Mouse (Mus musculus): ENCODE results near the gene Ppie. TPM values are rescaled to one million over a fixed set of nuclear protein-coding genes. Genes with fewer than 3 reads are reported as not detected.
"Not testable (repeated sequence)": the region's sequence is repeated elsewhere in the genome, so short reads cannot be mapped to it uniquely, and the experiment has no call there.

The Ppie gene
- total RNA-seq, 2 experiments from 2014 or later, result 20.5 to 20.9 TPM

- no peak for DNase-seq (ENCODE audit: low spot score)
These were observed 23.7 kb downstream of the Ppie start, which contains the start of gene Oxct2b for GRCm38 (mm10) chr4:123116011-123116410. TSS of gene Oxct2b (plus strand) at chr4:123116266.

GRCm38 (mm10) chr4:123114651-123115050 lies 25.1 kb downstream of the Ppie start:
- DNase-seq (ENCODE audit: low spot score), result not testable (repeated sequence)

GRCm38 (mm10) chr4:123112216-123112764 lies 27.5 kb downstream of the Ppie start:
- no peak for DNase-seq (ENCODE audit: low spot score)

- not testable (repeated sequence) for DNase-seq (ENCODE audit: low spot score)
These were observed 28.3 kb downstream of the Ppie start for GRCm38 (mm10) chr4:123111275-123111983.

- no peak for DNase-seq (ENCODE audit: low spot score)
These were observed 29.0 kb downstream of the Ppie start for GRCm38 (mm10) chr4:123110751-123111150.

- no peak for DNase-seq (ENCODE audit: low spot score)
These were observed 31.7 kb downstream of the Ppie start for GRCm38 (mm10) chr4:123108056-123108455.

- DNase-seq (ENCODE audit: low spot score), result no peak
These were observed 32.9 kb downstream of the Ppie start for GRCm38 (mm10) chr4:123106864-123107263.

GRCm38 (mm10) chr4:123105929-123106328 lies 33.8 kb downstream of the Ppie start:
- not testable (repeated sequence) for DNase-seq (ENCODE audit: low spot score)

- no peak for DNase-seq (ENCODE audit: low spot score)
These were observed 34.3 kb downstream of the Ppie start for GRCm38 (mm10) chr4:123105451-123105790.

- DNase-seq (ENCODE audit: low spot score), result no peak
These were observed 34.9 kb downstream of the Ppie start, which contains the start of gene Bmp8b for GRCm38 (mm10) chr4:123104651-123105450. TSS of gene Bmp8b (plus strand) at chr4:123105165.

GRCm38 (mm10) chr4:123093869-123094268 lies 45.9 kb downstream of the Ppie start:
- DNase-seq (ENCODE audit: low spot score), result no peak

GRCm38 (mm10) chr4:123093064-123093776 lies 46.5 kb downstream of the Ppie start:
- no peak for DNase-seq (ENCODE audit: low spot score)

- DNase-seq (ENCODE audit: low spot score), result no peak
These were observed 47.1 kb downstream of the Ppie start for GRCm38 (mm10) chr4:123092621-123093020.

- DNase-seq (ENCODE audit: low spot score), result no peak
These were observed 53.4 kb downstream of the Ppie start for GRCm38 (mm10) chr4:123086381-123086780.

GRCm38 (mm10) chr4:123085290-123085689 lies 54.5 kb downstream of the Ppie start:
- no peak for DNase-seq (ENCODE audit: low spot score)

GRCm38 (mm10) chr4:123083323-123083902 lies 56.3 kb downstream of the Ppie start:
- DNase-seq (ENCODE audit: low spot score), result no peak

GRCm38 (mm10) chr4:123082283-123083163 lies 57.2 kb downstream of the Ppie start:
- DNase-seq (ENCODE audit: low spot score), result peak; percentile 42

- no peak for DNase-seq (ENCODE audit: low spot score)
These were observed 59.0 kb downstream of the Ppie start for GRCm38 (mm10) chr4:123080791-123081190.

GRCm38 (mm10) chr4:123078231-123078630 lies 61.5 kb downstream of the Ppie start:
- no peak for DNase-seq (ENCODE audit: low spot score)

All from gastrocnemius, adult 18-20 months (tissue).